Mouse (Mus musculus) E14TG2a.4 (cell line): ENCODE measurements at regions not wholly inside any gene's neighbourhood (a gene's known extent, or its start where the extent isn't known, plus 50 kb on each side); places are given as distances from the start of the nearest gene placed in this dataset.

Experiments
- CTCF ChIP-seq: conservative IDR thresholded peaks from 2 replicates; pipeline ENCODE4 v1.5.1; 2014; ENCODE audit warnings: low read length
- NANOG ChIP-seq: IDR thresholded peaks from 2 replicates; pipeline ENCODE4 v1.6.1; 2014; ENCODE audit warnings: borderline replicate concordance, low read length, mixed read lengths
- POU5F1 ChIP-seq: IDR thresholded peaks from 2 replicates; pipeline ENCODE4 v1.6.1; 2014; ENCODE audit warnings: low read length, borderline replicate concordance

- no peak for TF ChIP-seq CTCF
- TF ChIP-seq POU5F1 = no peak
- no peak for TF ChIP-seq NANOG
Observed at GRCm38 (mm10) chrX:99332457-99332770, 138.7 kb downstream of the Pja1 start.
